Mouse (Mus musculus) E14TG2a.4 (cell line): Measurements from ENCODE around the gene Rbfox1.

Experiments used
- CTCF ChIP-seq: conservative IDR thresholded peaks from 2 replicates; pipeline ENCODE4 v1.5.1; 2014; ENCODE audit warnings: low read length
- NANOG ChIP-seq: IDR thresholded peaks from 2 replicates; pipeline ENCODE4 v1.6.1; 2014; ENCODE audit warnings: borderline replicate concordance, low read length, mixed read lengths
- POU5F1 ChIP-seq: IDR thresholded peaks from 2 replicates; pipeline ENCODE4 v1.6.1; 2014; ENCODE audit warnings: low read length, borderline replicate concordance

DNA sequence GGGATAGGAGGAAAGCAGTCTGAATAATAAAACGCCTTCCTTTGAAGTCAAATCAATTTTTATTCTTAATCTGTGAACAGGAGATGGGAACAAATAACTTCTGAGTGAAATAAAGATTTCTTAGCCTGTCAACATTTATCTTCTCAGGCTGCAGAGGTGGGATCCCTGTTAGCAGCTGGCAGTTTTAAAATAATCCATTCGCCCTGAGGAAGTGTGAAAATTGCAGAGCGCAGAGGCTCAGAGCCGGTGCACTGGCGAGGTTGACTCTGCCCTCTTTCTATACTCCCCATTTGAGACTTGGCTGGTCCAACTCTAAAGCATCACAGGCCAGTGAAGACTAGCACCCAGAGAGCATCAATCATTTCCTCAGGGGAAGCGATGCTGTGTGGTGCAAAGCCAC, 342.3 kb downstream of the Rbfox1 start:
- TF ChIP-seq CTCF (no peak), NANOG (no peak), POU5F1 (no peak)
